Mouse (Mus musculus) testis, postnatal 14 days (tissue): ENCODE measurements around the gene Cyp2e1.

Experiments used
- DNase-seq: peaks from one replicate; pipeline ENCODE4 v3.0.0; 2021; ENCODE audit warnings: low spot score

The Cyp2e1 gene

DNA sequence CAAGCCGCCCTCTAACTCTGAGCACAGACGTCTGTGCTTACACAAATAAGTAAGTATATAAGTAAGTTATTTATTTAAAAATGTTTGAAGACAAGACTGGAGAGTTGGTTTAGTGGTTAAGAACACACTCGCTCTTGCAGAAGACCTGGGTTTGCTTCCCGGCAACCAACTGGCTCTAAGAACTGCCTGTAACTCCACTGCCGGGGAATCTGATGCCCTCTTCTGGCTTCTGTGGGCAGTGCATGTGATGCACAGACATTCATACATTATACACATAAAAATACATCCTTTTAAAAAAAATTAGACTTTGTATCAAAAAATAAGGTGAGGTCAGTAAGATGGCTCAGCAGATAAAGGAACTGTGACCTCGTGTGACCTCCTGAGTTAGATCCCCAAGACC lies 47.0 kb downstream of the Cyp2e1 start:
- DNase-seq: no peak

DNA sequence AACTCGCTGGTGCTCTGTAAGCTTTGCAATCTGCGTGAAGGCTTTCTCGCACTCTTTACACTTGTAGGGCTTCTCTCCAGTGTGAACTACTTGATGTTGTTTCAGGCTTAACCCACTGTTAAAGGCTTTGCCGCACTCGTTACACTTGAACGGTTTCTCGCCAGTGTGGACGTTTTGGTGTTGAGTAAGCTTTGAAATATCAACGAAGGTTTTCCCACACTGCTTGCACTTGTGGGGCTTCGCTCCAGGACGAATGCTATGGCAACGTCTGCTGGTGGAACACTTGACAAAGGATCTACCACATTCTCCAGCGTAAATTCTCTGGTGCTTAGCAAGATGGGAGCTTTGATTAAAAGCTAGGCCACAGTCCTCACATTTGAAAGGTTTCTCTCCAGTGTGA lies 48.2 kb downstream of the Cyp2e1 start:
- no peak for DNase-seq

DNA sequence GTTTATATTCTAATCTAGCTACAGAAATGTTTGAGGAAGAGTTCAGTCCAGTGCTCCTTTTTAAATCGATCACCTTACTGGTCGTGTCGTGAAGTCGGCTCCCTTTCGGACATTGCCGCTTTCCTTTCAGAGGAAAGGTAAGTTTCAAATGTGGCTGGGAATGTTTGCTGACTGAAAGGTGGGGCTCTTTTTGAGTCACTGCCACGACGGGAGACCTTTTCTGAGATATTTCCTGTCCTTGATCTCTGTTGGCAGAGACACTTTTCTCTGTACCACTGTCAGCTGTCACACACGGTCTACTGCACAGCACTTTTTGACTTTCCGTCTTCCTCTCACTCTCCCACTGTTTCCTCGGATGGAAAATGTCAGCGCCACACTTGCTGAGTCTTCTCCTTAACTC lies 49.3 kb downstream of the Cyp2e1 start:
- no peak for DNase-seq

DNA sequence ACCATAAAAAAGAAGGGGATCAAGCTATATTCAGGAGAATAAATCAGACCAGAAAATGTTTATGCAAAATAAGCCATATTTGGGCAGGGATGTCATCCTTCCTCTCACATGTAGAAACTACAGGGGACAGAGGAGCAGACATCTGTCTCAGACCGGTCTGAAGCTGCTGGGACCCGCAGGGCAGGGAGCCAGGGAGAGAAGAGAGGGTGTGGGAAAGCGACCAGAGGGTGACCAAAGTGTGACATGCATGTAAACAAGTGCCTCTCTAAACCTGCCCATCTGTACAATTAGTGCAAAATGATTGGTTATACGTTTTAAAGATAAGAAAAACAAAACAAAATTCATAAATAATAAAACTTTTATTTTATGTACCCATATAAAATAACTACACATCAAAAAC lies 56.6 kb downstream of the Cyp2e1 start:
- no peak for DNase-seq

DNA sequence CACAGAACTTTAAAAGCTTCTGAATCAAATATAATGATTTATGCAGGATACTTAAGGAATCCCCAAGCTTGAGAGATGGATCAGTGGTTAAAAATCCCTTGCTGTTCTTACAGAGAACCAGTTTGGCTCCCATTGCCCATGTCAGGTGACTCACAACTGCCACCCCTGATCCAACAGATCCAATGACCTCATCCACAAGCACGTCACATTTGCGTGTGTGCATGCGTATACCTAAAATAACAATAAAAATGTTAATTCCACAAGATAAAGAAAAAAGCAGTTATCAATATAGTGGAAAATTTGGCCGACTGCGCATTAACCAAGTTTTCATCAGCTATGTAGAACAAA lies 57.7 kb downstream of the Cyp2e1 start:
- no peak for DNase-seq

DNA sequence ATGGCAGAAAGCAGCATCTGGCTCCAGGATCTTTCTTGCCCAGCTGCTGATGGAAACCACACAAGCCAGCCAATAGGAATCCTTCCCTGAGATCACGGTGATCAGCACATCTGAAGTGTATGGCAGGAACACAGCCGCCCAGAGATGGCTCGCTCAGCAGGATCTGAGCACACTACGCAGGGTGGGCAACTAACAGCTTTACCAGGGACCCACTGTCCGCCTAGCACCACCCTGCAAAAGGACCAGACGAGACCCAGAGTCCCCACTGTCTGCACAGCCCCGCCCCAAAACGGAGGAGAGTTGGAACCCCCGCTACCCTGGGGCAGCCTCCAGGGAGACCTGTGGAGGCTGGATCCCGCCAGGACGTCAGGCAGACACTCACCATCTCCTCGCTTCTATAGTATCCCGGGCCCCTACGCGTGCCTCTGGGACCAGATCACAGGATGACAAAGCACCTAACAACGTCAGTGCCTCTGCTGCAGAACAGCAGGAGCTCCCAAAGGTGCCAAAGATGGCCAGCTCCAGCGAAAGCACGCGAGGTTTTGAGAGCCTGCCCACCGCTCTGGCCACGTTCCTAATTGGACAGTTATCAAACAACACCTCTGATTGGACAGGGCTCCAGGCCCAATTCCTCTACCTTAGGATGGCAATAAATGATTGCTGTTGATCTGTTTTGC lies 58.3 kb downstream of the Cyp2e1 start, which contains the start of gene Zfp941:
Gene Zfp941, minus strand, starts transcription at position 526 of the 677 bp plus-strand sequence.
- peak; percentile 48 for DNase-seq

DNA sequence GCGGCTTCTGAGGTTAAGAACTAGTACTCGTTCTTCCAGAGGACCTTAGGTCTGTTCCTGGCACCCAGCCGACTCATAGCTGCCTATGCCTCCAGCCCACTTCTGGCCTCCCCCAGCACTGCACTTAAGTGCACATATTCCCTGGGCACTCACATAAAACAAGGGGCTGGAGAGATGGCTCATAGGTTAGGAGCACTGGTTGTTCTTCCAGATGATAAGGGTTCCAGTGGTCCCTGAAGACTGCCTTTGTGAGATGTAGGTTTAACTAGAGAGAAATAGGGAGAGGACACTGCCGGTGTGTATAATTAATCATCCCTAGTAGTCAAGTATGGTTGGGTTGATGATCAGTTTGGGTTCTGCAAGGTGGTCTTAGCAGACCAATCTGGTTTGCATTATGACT lies 59.2 kb downstream of the Cyp2e1 start:
- no peak for DNase-seq
